Mouse (Mus musculus) thymus, adult 2 months (tissue): ENCODE measurements around the gene Mark1. TPM values are rescaled to one million over a fixed set of nuclear protein-coding genes. Genes with fewer than 3 reads are reported as not detected.

Experiments
- DNase-seq: peaks from one replicate; pipeline ENCODE4 v3.0.0; 2021
- H3K27ac ChIP-seq: fragments of 200-500 bp; 2 replicates; pipeline ENCODE4 v1.5.1; 2012; ENCODE audit warnings: low read length, control low read depth; ENCODE audit not compliant: control insufficient read depth, insufficient read depth
- H3K27me3 ChIP-seq: fragments of 200-500 bp; 2 replicates; pipeline ENCODE4 v1.6.1; 2012; ENCODE audit warnings: mild to moderate bottlenecking, low read length, moderate library complexity, mixed read lengths; ENCODE audit not compliant: control insufficient read depth, insufficient read depth
- H3K36me3 ChIP-seq: fragments of 200-500 bp; 2 replicates; pipeline ENCODE4 v1.6.1; 2012; ENCODE audit warnings: mild to moderate bottlenecking, low read length, moderate library complexity; ENCODE audit not compliant: control insufficient read depth, insufficient read depth
- H3K4me1 ChIP-seq: fragments of 200-500 bp; replicated peaks from 2 replicates; pipeline ENCODE4 v1.6.1; 2012; ENCODE audit warnings: low read length; ENCODE audit not compliant: control insufficient read depth, insufficient read depth
- H3K4me3 ChIP-seq: fragments of 200-500 bp; 2 replicates; pipeline ENCODE4 v1.5.1; 2012; ENCODE audit warnings: mild to moderate bottlenecking, low read length, control low read depth, moderate library complexity; ENCODE audit not compliant: control insufficient read depth, insufficient read depth
- CTCF ChIP-seq: fragments of 200-500 bp; IDR thresholded peaks from 2 replicates; pipeline ENCODE4 v1.5.1; 2012; ENCODE audit warnings: mild to moderate bottlenecking, control low read depth, low read length, moderate library complexity, borderline replicate concordance; ENCODE audit not compliant: control insufficient read depth, poor library complexity, insufficient read depth; ENCODE audit errors: extremely low read depth
- POLR2A ChIP-seq: fragments of 200-500 bp; IDR thresholded peaks from 2 replicates; pipeline ENCODE4 v1.6.1; 2012; ENCODE audit warnings: mild to moderate bottlenecking, low read length, control low read depth, moderate library complexity; ENCODE audit not compliant: control insufficient read depth, poor library complexity, insufficient read depth; ENCODE audit errors: extremely low read depth
- WGBS: fragments of 180-500 bp; shearing (Covaris S2); methylation state at CpG from one replicate; pipeline ENCODE4 v1.1.7; 2018; 5-methylcytosine and 5-hydroxymethylcytosine counted together
- polyA plus RNA-seq: library from polyadenylated mRNA; depleted of rRNA; stranded (reverse); fragments of >200 nt; gene quantifications from 2 replicates; pipeline ENCODE4 v1.2.3, GENCODE M21; 2012

Mark1 gene
- polyA plus RNA-seq, 1 experiment: 1.9 TPM

DNA sequence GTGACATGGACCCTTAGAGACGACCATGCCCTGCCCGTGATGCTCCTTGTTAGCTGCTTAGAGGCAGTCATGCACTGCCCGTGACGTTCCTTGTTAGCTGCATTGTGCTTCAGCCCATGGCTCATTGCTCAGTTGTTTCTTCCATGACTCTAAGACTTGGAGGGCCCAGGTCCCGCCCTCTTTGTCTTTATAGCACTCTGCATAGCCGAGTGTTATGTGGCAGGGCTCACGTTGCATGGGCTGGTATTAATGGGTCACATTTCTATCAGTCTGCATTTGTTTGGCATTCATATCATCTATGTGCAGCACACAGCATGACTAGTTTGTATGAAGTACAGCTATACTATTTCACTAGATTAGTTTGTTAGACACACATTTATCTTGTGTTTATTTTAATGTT lies 95.7 kb downstream of the Mark1 start:
- H3K27me3 ChIP-seq: no peaks in the 10 kb centered on the region
- no peak overlapping the region for H3K4me3 ChIP-seq
- 89% methylated on average over 7 of the region's 7 CpGs for WGBS

DNA sequence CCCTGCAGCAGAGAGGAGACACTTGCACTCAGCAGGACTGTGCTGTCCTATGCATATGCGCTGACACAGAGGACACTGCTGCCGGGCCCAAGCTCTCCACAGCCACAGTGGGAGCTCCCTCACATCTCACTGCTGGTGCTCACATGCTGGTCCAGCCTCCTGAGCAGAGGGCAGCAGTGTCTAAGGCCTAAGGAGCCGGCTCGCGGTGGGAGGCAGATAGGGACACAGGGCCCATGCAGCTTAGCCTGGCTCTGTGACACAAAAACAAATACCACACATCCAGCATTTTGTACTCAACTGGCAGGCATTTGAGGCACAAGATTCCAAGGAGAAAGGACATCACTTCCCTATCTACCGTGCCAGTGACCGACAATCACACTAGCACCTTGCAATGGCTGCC lies 96.5 kb downstream of the Mark1 start:
- H3K27ac ChIP-seq: no peak overlapping the region
- TF ChIP-seq CTCF (no peak), POLR2A (no peak)
- H3K4me1 ChIP-seq: 0 out of 2 replicates have a peak, but pooled peaks cover under 1% of the 10 kb centered on the region

More for the DNA sequence above, 95.7 kb downstream of the Mark1 start:
- Histone ChIP-seq H3K4me1 (peaks cover 6% of the 10 kb centered on the region), H3K27ac (no peak overlapping the region), H3K36me3 (no peaks in the 10 kb centered on the region)
- DNase-seq: no peak
- TF ChIP-seq POLR2A (no peak), CTCF (no peak)

DNA sequence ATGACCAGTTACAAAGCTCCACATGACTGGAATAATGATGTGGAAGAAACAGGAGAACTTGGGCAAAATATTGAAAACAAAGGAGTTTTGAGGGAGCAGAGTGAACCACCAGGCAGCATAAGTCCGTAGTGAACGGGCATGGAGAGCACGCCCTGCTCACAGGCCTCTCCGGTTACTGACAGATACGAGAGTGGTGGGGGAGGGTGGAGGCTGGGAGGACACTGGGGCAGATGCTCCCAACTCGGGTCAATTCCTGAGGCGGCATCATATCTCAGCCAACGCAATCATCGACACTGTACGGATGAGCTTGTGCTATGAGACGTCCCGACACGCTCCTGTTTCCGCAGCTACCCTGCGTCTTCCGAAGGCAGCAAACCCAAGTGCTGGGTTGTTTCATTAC lies 102.0 kb downstream of the Mark1 start:
- WGBS: 91% methylated on average over 16 of the region's 16 CpGs
- no peak overlapping the region for H3K4me3 ChIP-seq
- H3K4me1 ChIP-seq: no peaks in the 10 kb centered on the region
- TF ChIP-seq POLR2A (no peak), CTCF (no peak)
- DNase-seq: no peak
- no peaks in the 10 kb centered on the region for H3K27me3 ChIP-seq
- H3K36me3 ChIP-seq: no peaks in the 10 kb centered on the region
- H3K27ac ChIP-seq: no peak overlapping the region

More for the DNA sequence above, 96.5 kb downstream of the Mark1 start:
- Histone ChIP-seq H3K27me3 (no peaks in the 10 kb centered on the region), H3K4me3 (no peak overlapping the region), H3K36me3 (no peaks in the 10 kb centered on the region)
- WGBS: 97% methylated on average over 7 of the region's 7 CpGs
- no peak for DNase-seq

DNA sequence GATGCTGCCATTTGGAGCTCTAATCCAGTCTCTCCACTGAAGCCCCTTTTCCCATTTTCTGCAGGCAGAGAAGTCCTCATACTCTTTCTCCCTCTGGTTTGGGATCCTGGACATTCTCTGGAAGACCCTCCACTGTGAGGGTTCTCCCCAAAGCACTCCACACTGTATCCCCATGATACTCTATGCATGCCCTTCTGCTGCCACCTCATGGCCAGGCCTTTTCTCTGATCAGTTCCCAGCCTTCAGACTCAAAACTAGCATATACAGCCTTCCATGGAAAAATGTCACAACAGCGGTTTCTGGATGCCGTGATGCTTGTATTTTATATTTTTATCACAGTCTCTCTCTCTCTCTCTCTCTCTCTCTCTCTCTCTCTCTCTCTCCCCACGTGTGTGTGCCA lies 107.4 kb downstream of the Mark1 start:
- TF ChIP-seq POLR2A (no peak), CTCF (no peak)
- H3K27ac ChIP-seq: no peak overlapping the region
- H3K27me3 ChIP-seq: no peaks in the 10 kb centered on the region
- no peak overlapping the region for H3K4me3 ChIP-seq
- DNase-seq: no peak
- H3K36me3 ChIP-seq: no peaks in the 10 kb centered on the region
- 90% methylated on average over 3 of the region's 3 CpGs for WGBS
- no peaks in the 10 kb centered on the region for H3K4me1 ChIP-seq

DNA sequence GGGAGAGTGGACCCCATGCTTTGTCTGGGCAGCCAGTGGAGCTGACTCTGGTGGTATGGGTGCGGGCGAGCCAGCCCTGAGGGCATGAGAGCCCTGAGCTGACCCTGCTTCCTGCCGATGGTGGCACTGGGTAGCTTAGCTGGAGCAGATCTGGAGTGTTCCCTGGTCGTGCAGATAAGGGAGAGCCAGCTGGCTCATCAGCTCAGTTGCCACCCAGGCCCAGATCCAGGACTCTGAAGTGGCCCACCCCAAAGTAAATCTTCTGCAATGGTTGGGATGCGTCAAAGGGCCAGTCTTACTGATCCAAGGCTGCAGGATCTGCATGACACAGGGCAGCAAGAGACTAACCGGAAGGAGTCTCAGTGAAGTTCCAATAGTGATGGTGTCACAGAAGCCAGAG lies 109.9 kb downstream of the Mark1 start:
- 91% methylated on average over 6 of the region's 6 CpGs for WGBS
- H3K4me1 ChIP-seq: no peaks in the 10 kb centered on the region
- no peak for DNase-seq
- no peaks in the 10 kb centered on the region for H3K27me3 ChIP-seq
- no peaks in the 10 kb centered on the region for H3K36me3 ChIP-seq
- H3K27ac ChIP-seq: no peak overlapping the region
- H3K4me3 ChIP-seq: no peak overlapping the region
- TF ChIP-seq CTCF: no peak

DNA sequence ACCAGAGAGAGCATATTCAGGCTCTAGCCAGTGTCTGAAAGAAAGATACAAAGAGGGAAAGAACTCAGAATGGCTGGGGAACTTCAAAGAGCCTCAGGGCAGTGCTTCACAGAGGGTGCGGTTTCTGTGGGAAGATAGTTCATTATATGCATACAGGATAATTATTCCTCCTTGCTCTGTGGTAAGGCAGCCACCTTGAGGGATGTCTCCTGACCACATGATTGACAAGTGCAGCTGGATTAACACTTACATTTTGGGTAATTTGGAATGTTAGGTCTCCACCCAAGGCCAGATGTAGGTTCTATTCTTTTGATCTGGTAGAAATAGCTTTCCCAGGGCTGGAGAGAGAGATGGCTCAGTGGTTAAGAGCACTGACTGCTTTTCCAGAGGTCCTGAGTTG lies 113.2 kb downstream of the Mark1 start:
- 11% methylated on average over 1 of the region's 1 CpGs for WGBS
- DNase-seq: no peak
- Histone ChIP-seq H3K27ac (no peak overlapping the region), H3K27me3 (peaks cover 13% of the 10 kb centered on the region), H3K4me1 (no peaks in the 10 kb centered on the region), H3K36me3 (no peaks in the 10 kb centered on the region), H3K4me3 (no peak overlapping the region)
- TF ChIP-seq CTCF (no peak), POLR2A (no peak)

DNA sequence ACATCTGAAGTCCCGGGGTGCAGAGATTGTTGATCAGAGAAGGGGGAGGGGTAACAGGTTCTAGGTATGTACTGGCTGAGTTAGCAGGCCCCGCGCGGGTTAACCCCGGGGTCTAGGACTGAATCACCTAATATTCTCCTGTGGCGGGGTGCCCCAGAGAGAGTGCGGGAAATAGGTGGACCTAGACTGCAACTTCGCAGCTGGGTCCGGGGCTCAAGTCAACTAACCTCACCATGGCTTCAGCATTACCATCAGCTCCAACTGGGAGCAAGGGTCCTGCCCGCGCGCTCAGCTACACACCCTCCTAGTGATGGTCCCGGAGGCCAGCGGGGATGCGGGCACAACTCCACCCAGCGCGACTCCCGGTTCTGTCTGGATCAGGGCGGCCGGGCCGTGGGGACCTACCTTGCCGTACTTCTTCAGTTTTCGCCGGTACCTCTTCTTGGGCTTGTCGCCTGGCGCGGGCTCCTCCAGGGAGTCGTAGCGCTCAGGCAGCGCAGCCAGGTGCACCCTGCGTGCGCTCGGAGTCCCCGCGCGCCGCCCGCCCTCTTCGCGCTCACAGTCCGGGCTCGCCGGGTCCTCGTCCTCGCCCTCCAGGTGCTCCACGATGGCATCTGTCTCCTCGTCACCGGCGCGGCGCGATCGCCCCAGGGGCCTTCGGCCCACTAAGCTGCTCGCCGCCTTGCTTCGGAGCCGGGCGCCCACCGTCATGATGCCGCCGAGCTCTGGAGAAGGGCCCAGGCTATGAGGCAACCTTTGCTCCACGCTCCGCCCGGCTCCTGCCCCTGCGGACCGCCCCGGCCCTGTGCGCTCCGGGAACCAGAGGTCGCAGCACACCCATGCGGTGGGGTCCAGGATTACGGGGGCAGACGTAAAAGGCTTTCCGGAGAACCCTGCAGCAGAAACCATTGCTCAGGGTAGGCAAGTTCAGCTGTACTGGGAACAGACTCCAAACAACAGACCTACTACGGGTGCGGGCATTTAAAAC lies 116.8 kb downstream of the Mark1 start, which contains the start of gene C130074G19Rik:
TSS of gene C130074G19Rik (minus strand) at position 938 of the 988 bp plus-strand sequence.
- WGBS: 4% methylated on average over 77 of the region's 77 CpGs
- no peak for TF ChIP-seq CTCF
- TF ChIP-seq POLR2A: no peak
- Histone ChIP-seq H3K27me3 (peaks cover 13% of the 10 kb centered on the region), H3K36me3 (no peaks in the 10 kb centered on the region), H3K4me1 (no peaks in the 10 kb centered on the region), H3K27ac (no peak within 1 kb of the TSS), H3K4me3 (no peak within 1 kb of the TSS; the same call in 1 of the 2 replicates)
- DNase-seq: peak; percentile 16
